Mouse (Mus musculus) R1 (cell line): ENCODE data around the gene Sorcs1.

ENCODE experiments used
- DNase-seq: peaks from one replicate; pipeline ENCODE4 v3.0.0-alpha.2; 2018; ENCODE audit warnings: low read depth, low spot score

Gene Sorcs1

DNA sequence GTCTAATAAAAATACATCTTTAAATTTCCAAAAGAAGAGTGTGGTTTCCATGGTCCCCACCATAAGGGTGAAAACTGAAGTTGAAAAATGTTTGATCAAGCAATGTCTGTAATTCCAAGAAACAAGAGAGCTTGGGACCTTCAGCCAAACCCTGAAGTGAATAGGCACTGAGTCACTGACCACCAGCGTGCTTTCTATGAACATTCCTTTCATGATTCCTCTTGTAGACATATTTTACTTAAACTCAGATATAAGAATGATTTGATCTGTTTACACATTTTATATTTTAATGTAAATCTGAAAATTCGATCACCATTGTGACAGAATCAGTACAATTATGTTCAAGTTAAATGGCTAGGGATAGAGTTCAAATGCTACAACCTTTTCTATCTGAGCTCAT, 112.1 kb downstream of the Sorcs1 start:
- DNase-seq = no peak

DNA sequence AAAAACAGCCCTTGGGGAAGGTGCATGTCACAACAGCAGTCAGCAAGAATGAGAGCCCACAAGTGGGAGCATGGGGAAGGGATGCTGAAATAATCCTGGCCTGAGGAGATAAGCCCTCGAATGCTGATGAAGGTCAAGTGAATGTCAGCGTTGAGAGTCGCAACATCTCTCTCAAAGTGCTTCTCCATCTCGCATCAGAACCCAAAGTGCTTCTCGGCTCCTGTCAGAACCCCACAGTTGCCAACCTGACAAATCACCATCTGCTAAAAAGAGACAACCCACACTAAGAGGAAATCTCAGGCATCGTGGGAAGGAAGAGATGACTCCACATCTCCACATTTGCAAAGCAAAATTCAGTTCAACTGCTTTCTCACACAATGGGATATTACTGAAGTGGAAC, 119.7 kb downstream of the Sorcs1 start:
- DNase-seq = no peak

DNA sequence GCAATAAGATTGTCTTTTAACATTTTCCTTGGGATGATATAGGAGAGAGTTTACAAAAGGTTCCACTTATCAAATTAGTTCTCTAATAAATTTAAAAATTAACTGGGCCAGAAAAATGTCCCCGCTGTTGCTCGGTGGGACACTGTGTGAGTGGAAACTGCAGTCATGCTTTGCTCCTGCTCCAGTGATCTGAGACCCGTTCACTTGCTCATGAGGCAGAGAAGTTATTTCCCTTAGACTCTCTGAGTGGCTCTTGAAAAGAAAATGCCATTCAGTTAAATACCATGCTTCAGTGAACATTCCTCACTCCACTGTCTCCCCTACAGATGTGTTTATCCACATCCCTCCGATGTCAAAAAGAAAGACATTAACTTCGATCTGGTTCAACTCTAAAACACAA, 144.4 kb downstream of the Sorcs1 start:
- no peak for DNase-seq

DNA sequence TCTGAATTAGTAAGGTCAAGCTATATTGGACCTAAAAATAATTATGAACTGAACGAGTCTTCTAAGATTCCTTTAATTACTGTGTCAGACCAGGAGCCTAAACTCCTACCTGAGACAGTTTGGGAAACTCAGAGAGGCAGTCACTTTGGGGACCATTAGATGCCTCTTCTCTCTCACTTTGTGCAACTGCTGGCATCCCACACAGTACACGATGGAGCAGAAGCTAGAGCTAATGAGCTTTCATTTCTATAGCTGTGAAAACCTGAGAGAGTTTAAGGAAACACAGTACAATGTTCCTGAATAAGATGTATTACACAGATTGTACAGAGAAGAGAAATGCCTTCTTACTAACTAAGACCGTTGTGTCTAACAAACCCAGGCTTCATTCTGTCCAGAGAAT, 150.6 kb downstream of the Sorcs1 start:
- no peak for DNase-seq

DNA sequence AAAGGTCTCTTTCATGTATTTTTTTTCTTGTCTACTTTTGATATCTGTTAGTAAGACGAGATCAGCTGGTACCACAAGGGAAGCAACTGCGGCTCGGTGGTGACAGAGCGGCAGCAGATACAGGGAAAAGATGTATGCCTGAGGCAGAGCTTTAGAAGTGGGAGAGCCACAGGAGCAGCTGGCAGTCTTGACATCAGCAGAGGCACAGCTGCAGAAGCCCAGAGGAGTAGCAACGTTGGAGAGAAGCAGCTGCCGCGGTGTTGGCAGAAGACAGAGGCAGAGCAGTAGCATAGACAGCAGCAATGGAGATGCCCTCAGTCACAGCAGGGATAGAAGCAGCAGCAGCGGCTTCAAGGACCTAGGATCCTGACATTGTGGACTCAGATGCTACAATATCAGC, 152.4 kb downstream of the Sorcs1 start:
- DNase-seq = no peak

DNA sequence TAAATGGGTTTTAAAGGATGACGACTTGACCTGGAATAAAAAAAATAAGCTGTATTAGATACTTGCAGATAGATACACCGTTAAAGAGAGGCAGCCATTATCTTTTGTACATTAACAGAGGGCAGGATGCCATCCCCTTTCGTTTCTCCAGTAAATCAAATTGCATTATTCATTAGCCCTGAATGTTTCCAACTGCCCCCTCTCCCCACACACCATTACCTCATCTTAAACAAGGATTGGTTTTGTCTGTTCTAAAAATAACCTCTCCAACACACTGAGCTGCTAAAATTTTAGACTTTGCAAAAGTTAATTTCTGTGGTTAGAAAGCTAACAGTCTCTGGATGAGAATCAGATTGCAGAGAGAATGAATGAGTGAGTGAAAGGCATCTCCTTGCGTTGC, 156.5 kb downstream of the Sorcs1 start:
- DNase-seq = no peak

DNA sequence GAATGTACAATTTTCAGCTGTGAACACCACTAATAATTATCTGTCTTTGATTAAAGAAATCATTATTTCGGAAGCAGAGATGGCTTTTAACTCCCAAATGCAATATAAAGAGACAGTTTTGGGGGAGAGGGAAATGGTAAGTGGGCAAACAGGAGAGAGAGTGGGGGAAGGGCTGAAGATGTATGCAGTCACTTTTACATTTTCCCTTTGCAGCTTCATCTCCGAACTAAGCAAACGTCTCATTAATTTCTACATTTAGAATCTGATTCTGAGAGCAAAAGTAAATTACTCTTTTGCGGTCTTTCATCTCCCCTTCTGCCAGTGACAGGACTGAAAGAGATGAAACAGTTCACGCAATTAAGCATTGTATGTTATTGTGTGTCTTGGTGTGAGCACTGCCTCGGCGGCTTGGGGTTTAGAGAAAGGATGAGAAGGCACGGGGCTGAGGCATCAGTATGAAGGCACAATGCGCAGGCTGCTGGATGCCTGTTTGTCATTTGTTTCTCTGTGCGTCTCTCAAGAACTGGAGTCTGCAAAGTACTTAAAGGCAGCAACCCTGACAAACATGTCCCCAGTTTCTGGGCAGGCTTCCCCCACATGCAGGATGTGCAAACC, 163.3 kb downstream of the Sorcs1 start:
- DNase-seq = no peak

DNA sequence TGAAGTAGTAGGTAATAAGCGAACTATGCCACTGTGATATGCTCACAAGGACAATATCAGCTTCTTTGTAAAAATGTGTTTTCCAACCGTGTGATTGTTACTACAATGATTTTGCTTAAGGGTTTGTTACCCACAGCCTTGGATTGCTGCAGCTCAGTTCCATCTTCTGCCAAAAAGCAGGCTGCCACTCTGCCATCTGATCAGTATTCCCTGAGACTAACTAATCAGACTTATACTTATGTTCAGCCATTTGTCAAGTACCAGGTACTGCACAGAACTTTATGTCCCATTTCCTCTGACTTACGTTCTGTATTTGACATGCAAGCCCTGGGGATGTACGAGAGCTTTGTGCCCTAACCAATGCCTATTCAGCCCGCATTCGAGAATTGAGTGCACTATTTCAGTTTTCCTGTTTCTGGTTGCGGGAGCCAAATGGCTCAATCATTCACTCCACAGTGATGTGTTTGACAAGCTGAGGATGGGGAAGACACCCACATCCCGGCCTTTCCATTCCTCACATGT, 164.1 kb downstream of the Sorcs1 start:
- no peak for DNase-seq

DNA sequence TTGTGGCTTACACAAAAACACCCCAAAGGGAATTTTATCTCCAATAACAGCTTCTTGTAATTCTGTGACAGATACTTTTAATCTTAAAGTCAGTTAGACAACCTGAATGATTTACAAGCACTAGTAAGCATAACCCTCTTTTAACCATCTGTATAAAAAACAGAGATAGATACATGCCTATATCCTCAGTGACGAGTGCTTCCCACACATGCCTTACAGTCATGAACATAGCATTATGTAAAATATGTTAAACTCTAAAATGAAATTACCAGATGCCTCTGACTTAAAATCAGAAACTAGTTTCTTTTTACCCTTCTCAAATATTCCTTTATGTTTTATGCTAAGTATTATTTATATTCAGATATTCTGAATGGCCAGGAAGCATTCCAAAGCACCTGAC, 175.6 kb downstream of the Sorcs1 start:
- DNase-seq = no peak

DNA sequence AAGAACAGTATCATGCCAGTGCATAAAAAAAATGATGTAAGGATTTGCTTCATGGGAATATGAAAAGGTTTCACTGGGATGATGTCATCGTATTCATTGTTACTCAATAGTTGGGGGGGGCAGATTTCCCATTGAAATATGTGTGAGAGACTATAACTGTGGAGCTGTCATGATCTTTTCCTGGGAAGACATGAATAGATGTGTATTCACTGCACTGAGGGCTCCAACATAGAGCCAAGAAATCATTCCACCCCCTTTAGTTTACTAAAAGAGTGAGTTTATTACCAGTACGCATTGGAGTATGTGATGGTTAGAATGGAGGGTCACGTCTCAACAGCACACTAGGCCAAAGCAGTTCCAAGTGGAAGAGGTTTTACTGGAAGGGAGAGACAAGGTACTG, 187.3 kb downstream of the Sorcs1 start:
- no peak for DNase-seq

DNA sequence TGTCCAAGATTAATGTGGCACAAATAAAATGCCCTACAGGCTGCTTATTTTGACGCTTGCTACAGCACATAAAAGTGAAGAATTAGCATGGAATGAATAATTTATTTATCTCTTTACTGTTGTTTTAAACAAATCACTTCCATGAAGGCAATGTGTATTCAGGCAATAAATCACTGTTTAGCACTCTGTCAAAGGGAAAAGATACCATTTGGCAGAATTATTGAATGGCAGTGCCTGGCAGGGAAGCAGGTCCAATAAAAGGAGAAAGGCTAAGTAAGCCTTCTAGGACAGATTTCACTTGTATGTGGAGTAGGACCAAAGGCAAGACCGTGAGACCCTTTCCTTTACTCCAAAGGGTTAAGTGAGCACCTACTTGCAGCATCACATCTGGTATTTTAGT, 187.7 kb downstream of the Sorcs1 start:
- DNase-seq = no peak

DNA sequence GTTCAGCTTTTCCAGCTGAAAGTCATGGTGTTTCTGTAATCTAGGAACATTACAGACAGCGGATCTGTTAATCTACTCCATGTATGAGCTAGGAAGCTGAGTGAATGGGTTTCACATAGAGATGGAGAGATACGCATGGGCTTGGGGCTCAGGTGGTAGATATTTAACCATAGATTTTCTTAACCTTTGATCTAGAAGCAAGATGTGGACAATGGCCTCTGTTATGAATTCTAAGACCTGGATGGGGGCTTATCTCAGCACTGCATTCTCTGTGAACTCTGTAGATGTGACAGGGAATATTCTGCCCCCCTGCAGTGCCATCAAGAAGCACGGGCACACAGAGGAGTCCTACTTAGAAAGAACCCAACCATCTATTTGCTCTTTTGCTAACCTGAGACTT, 188.7 kb downstream of the Sorcs1 start:
- no peak for DNase-seq

DNA sequence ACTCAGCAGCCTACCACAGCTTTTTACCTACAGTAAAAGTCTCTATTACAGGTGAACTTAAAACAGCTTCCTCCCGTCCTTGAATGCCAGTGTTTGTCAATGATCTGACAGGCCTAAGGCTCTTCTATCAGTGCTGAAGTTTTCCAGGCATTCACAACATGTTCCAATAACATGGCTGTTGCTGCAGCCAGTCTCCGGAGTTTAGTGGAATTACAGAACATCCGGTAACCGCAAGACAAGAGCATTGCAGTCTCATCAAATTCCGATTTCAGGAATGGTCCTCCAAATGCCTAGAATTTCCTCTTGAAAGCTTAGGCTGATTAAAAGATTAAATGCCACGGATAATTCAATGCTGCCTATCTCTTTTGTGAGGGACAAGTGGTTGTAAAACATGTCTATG, 190.0 kb downstream of the Sorcs1 start:
- DNase-seq = no peak

DNA sequence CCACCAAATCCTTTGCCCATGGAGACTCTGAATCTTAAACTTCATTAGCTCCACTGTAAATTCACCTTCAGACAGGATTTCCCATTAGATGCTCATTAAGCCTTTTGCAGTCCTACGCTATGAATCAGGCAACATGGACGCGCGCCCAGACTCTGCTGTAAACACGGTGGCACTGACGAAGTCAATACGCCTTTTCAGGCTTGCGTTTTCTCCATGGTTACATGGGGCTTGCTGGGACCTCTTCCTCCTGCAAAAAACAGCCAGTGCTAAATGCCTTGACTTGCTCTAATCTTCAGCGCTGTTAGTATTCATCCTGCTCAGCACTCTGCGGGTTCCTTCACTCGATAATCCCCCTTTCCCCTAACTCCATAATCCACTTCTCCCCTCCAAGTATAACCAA, 190.7 kb downstream of the Sorcs1 start:
- no peak for DNase-seq

DNA sequence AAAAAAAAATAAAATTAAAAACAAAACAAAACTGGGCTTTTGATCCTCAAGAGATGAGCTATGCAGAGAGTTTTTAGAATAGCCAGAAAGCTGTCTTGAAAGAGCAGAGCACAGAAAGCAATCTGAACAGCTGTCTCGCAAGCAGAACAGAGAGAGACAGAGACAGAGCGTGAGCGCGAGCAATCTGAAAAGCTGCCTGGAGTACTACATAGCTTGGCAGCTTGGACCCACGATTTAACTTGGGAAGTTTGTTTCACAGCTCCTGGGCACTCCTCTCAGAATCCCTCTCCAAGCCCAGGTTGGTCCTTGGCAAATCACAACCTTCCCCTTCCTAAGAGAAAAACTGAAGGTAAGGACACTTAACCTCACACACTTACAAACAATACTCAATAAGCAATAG, 192.1 kb downstream of the Sorcs1 start:
- DNase-seq = no peak

DNA sequence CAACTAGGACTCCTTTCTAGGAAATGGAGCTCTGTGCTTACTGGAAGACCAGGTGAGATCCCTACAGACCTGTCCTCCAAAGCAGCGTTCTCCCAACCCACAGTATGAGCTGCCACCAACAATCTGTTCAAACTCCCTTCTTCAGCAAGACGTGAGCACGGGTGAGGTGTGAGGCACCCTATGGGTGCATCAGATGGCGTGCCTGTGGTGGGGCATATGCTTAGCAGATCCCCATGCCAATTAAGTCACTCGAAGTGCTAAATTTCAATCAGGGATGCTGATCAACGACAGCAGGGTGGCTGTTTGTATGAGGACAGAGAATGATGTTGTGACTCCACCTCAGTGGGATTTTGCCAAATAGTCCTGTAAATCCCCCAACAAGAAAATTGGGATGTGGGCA, 201.7 kb downstream of the Sorcs1 start:
- DNase-seq = no peak

DNA sequence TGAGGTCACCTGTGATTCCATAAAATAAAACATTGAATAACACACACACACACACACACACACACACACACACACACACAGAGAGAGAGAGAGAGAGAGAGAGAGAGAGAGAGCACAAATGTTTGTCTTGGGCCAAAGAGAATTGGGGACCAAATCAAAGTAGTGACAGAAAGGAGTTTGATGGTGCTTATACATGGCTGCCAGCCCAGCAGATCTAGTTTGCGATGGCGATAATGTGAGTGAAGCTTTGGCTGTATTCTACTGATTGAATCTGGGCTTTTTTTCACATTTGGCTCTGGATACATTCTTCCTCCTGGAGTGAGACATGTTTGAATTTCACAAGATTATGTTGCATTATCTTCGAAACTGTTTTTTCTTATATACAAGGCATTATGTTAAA, 209.9 kb downstream of the Sorcs1 start:
- DNase-seq = no peak

DNA sequence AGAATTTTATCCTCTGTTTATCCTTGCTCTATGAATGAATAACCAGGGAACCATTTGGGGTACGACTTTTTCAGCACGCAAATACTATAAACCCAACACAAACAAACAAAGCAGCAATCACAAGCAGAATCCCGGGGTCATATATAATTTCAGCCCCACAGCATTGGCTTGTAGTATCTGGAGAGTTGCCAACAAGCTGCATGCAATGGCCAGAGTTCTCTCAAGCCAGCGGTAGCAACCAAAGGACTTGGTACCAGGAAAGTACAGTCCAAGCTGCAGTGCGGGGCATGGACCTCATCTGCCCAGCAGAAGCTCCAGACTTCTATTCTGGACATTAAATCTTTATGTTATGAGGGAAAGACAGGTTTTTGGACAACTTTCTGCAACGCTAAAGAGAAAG, 213.6 kb downstream of the Sorcs1 start:
- DNase-seq = no peak

DNA sequence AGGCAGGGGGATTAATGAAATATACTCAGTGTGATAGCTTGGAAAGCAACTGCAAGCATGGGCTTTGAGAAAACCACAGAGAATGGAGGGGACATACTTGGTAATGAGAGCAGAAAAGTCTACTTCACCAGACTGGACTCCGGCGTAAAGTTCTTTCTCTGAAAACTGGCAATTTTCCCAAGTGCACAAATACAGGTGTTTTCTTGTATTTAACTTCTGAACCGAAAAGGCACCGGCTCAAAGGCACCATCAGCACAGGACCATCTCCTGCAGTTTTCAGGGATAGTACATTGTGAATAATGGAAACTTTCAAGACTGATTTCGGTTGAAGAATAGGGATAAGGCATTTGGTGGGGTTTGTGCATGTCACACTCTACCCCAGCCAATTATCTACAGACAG, 219.9 kb downstream of the Sorcs1 start:
- no peak for DNase-seq

DNA sequence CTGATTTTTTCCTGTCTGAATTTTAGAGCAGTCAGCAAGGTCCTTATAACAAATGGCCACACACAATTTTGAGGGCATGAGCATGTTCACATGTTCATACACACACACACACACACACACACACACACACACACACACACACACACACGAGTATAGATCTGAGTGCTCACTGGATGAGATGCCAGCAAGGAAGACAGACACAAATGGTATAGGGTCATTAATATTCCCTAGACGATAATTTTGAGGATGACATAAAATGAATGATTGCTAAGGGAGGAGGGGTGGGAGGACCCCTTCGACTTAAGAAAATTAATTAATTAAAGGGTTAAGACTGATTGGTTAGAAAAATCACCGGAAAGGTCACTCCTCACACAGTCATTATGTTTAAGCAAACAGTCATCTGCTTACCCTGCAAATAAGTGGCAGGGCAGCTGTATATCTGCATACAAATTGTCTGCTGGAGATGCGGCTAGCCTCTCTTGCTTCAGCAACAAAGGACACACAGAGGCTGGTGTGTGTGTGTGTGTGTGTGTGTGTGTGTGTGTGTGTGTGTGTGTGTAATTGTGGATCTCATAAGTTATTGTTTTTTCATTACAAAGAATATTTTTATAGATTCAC, 221.1 kb downstream of the Sorcs1 start:
- no peak for DNase-seq

DNA sequence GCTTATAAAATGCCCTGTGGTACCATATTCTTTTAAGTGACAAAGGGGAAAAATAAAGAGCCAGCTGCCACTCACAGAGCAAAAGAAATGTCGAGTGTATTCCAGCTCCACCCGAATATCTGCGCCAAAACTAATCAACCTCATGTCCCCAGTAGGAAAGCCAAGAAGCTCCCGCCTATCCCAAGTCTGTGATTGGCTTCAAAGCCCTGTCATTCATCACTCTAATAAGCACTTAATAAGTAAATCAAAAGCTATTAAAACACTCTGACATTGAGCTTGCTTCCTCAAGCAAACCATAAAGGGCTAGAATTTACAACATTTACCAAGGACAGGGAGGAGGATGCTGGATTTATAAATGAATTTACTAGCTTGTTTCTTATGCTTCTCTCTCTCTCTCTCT, 237.3 kb downstream of the Sorcs1 start:
- no peak for DNase-seq

DNA sequence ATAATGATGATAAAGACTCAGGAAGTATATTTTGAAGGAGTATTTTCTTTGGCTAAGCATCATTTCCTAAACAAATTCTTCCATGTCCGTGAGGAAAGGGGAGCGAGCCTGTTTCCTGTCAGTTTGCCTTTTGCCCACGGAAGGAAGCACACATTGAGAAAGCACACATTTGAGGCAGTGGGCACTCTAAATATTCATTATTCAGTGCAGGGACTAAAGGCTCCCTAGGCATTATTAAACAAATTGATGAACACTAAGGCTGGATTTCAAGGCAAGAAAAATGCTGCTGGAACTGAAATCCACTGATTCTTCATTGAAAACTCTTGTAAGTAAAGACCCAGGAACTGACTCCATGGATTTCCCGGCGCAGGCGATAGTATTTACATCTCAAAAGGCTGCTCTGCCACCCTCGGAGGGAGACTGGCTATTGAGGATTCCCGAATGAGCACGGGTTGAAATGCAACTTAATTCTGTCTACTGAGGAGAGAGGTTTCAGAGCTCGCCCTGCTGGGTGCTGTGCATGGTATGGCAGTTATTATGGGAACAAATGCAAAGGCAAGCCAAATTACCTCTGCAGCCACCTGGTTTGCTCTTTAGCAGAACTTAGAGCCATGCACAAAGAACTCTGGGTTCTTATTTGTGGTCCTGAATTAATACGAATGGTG, 238.1 kb downstream of the Sorcs1 start:
- peak; percentile 91 for DNase-seq

DNA sequence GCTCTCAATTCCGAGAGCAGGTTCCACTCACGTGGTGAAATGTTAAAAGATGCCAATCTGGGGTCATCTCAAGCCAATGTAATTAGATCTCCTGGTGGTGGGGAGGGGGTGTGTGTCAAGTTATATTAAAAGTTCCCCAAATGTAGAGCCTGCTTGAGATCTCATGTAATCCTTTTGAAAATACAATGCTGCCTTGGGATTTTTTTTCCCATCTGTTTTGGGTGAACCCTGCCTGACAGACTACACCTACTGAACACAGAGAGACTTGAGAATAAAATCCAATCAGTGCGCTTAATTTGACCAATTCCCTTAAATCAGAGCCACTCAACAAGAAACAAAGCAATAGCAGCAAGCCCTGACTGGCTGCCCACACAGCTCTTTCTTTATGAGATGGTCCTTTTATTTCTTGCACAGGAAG, 239.0 kb downstream of the Sorcs1 start:
- no peak for DNase-seq
